Mouse (Mus musculus) 416B (cell line): ENCODE results near the gene Gfy.

Experiments
- DNase-seq: peaks from one replicate; pipeline ENCODE4 v3.0.0; 2011; ENCODE audit warnings: low read depth

Gene Gfy

GRCm38 (mm10) chr7:45193871-45194785 lies 14.8 kb upstream of the Gfy start:
- peak; percentile 20 for DNase-seq

- DNase-seq: no peak
Measured at GRCm38 (mm10) chr7:45193406-45193805, 14.0 kb upstream of the Gfy start.

- DNase-seq: no peak
Measured at GRCm38 (mm10) chr7:45192585-45193310, 13.4 kb upstream of the Gfy start.

GRCm38 (mm10) chr7:45191803-45192363 lies 12.5 kb upstream of the Gfy start:
- DNase-seq: peak; percentile 11

- DNase-seq: no peak
Measured at GRCm38 (mm10) chr7:45191161-45191560, 11.8 kb upstream of the Gfy start.

- no peak for DNase-seq
Measured at GRCm38 (mm10) chr7:45190186-45190585, 10.8 kb upstream of the Gfy start.

- DNase-seq: no peak
Measured at GRCm38 (mm10) chr7:45189600-45189999, 10.2 kb upstream of the Gfy start.

GRCm38 (mm10) chr7:45185921-45186320 lies 6.6 kb upstream of the Gfy start:
- DNase-seq: no peak

GRCm38 (mm10) chr7:45183672-45184071 lies 4.3 kb upstream of the Gfy start:
- DNase-seq: no peak

GRCm38 (mm10) chr7:45182606-45183005 lies 3.2 kb upstream of the Gfy start:
- no peak for DNase-seq

- peak; percentile 85 for DNase-seq
Measured at GRCm38 (mm10) chr7:45182199-45182601, 2.8 kb upstream of the Gfy start.

- DNase-seq: no peak
Measured at GRCm38 (mm10) chr7:45181540-45181939, 2.2 kb upstream of the Gfy start.

- DNase-seq: no peak
Measured at GRCm38 (mm10) chr7:45180896-45181477, 1.6 kb upstream of the Gfy start, which contains the start of gene Pth2. Pth2 (plus strand) TSS chr7:45180995.

- no peak for DNase-seq
Measured at GRCm38 (mm10) chr7:45178550-45178949, 819 bp downstream of the Gfy start.

GRCm38 (mm10) chr7:45176356-45176755 lies 3.0 kb downstream of the Gfy start:
- DNase-seq: no peak

- DNase-seq: no peak
Measured at GRCm38 (mm10) chr7:45175929-45176328, 3.4 kb downstream of the Gfy start.

- peak; percentile 14 for DNase-seq
Measured at GRCm38 (mm10) chr7:45175398-45175797, 4.0 kb downstream of the Gfy start.

- peak; percentile 17 for DNase-seq
Measured at GRCm38 (mm10) chr7:45174567-45175280, 4.6 kb downstream of the Gfy start.

- DNase-seq: peak; percentile 70
Measured at GRCm38 (mm10) chr7:45173772-45174171, 5.6 kb downstream of the Gfy start.

GRCm38 (mm10) chr7:45172974-45173373 lies 6.4 kb downstream of the Gfy start:
- DNase-seq: peak; percentile 57

GRCm38 (mm10) chr7:45169495-45169894 lies 9.9 kb downstream of the Gfy start:
- no peak for DNase-seq

- DNase-seq: no peak
Measured at GRCm38 (mm10) chr7:45168656-45169055, 10.7 kb downstream of the Gfy start.
